Mouse (Mus musculus) neural tube, embryonic 15.5 days (tissue): Measurements from ENCODE around the gene Olfr279. TPM values are rescaled to one million over a fixed set of nuclear protein-coding genes. Genes with fewer than 3 reads are reported as not detected.

Source experiments
- ATAC-seq: fragments of 200-750 bp; cut with Nextera tagmentation; 2 replicates; pipeline ENCODE4 v1.8.0; 2017; ENCODE audit warnings: mild to moderate bottlenecking, moderate TSS enrichment, moderate library complexity; ENCODE audit not compliant: low FRiP score
- H3K27ac ChIP-seq: fragments of 300-500 bp; sonication (generic); replicated peaks from 2 replicates; pipeline ENCODE4 v1.5.1; 2015; ENCODE audit warnings: mild to moderate bottlenecking, inconsistent platforms
- H3K27me3 ChIP-seq: fragments of 300-500 bp; sonication (generic); replicated peaks from 2 replicates; pipeline ENCODE4 v1.6.1; 2015; ENCODE audit warnings: inconsistent platforms
- H3K36me3 ChIP-seq: fragments of 300-500 bp; sonication (generic); 2 replicates; pipeline ENCODE4 v1.6.1; 2015; ENCODE audit warnings: inconsistent platforms
- H3K4me1 ChIP-seq: fragments of 300-500 bp; sonication (generic); 2 replicates; pipeline ENCODE4 v1.6.1; 2015; ENCODE audit warnings: inconsistent platforms
- H3K4me2 ChIP-seq: fragments of 300-500 bp; sonication (generic); 2 replicates; pipeline ENCODE4 v1.6.1; 2015; ENCODE audit warnings: inconsistent platforms, mild to moderate bottlenecking, moderate library complexity
- H3K4me3 ChIP-seq: fragments of 300-500 bp; sonication (generic); replicated peaks from 2 replicates; pipeline ENCODE4 v1.5.1; 2015; ENCODE audit warnings: mild to moderate bottlenecking, inconsistent platforms
- H3K9ac ChIP-seq: fragments of 300-500 bp; sonication (generic); replicated peaks from 2 replicates; pipeline ENCODE4 v1.6.1; 2015; ENCODE audit warnings: mild to moderate bottlenecking, inconsistent platforms
- H3K9me3 ChIP-seq: fragments of 300-500 bp; sonication (generic); replicated peaks from 2 replicates; pipeline ENCODE4 v1.6.1; 2016; ENCODE audit warnings: inconsistent platforms
- WGBS: fragments of 180-500 bp; shearing (Covaris S2); methylation state at CpG from one replicate; pipeline ENCODE4 v1.1.7; 2015; ENCODE audit warnings: mixed read lengths; 5-methylcytosine and 5-hydroxymethylcytosine counted together
- polyA plus RNA-seq: library from polyadenylated mRNA; unstranded; fragments of >200 nt; fragmentation: Nextera tagmentation; extraction: Ambion mirVana; gene quantifications from 2 replicates; pipeline ENCODE4 v1.2.1, GENCODE M21; 2015

The Olfr279 gene
- polyA plus RNA-seq, 1 experiment from 2014 or later, result not detected

DNA sequence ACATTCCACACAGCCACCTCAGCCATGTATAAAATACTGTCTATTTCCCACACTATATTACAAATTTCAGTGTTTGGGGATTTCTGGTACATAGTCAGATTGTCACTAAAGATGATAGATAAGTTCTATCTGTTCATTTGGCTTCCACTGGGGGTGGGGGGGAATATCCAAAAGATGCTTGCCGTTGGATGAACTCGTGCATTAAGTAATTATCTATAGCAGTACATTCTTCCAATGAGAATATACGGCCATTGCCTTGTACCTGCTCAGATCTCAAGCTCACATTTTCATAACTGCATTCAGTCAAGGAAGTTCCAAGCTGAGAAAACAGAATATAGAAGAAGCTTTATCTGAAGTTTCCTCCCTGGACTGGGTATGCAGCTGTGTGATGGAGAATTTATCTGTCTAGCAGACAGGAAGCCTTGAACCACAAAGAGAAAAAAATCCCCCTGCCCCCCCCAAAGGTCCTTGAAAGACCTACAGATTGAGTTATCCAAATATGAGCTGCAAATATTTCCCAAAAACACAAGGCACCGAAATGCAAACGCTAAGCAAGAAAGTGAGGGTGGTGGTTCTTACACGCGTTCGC is 5.7 kb upstream of the Olfr279 start:
- Histone ChIP-seq H3K9ac (no peak overlapping the region), H3K4me3 (no peak overlapping the region), H3K27me3 (no peaks in the 10 kb centered on the region), H3K4me2 (no peak overlapping the region), H3K36me3 (no peaks in the 10 kb centered on the region), H3K27ac (no peak overlapping the region), H3K4me1 (no peaks in the 10 kb centered on the region), H3K9me3 (no peaks in the 10 kb centered on the region)
- no peak for ATAC-seq
- WGBS, result 94% methylated on average over 8 of the region's 8 CpGs

DNA sequence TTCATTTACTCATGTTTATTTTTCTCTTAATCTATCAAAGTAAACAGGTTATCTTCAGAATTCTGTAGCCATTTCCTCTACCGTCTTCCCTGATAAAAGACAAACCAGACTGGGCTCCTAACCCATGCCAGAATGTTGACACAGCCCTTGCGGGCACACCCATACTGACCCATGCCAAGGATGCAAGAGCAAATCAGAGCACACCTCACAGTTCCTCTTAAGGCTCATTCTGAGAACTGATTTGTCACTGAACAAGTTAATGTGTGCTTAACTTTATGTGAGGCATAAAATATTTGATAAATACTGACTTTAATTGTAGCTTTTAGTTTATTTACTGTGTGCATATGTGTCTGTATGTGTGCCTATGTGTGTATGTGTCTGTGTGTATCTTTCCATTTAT is 870 bp upstream of the Olfr279 start:
- no peak for ATAC-seq
- no peak overlapping the region for H3K4me3 ChIP-seq
- no peaks in the 10 kb centered on the region for H3K4me1 ChIP-seq
- H3K9ac ChIP-seq, result no peak overlapping the region
- no peaks in the 10 kb centered on the region for H3K36me3 ChIP-seq
- H3K27me3 ChIP-seq, result no peaks in the 10 kb centered on the region
- no peaks in the 10 kb centered on the region for H3K9me3 ChIP-seq
- no peak overlapping the region for H3K27ac ChIP-seq
- no peak overlapping the region for H3K4me2 ChIP-seq
- WGBS, result 87% methylated on average over 2 of the region's 2 CpGs

DNA sequence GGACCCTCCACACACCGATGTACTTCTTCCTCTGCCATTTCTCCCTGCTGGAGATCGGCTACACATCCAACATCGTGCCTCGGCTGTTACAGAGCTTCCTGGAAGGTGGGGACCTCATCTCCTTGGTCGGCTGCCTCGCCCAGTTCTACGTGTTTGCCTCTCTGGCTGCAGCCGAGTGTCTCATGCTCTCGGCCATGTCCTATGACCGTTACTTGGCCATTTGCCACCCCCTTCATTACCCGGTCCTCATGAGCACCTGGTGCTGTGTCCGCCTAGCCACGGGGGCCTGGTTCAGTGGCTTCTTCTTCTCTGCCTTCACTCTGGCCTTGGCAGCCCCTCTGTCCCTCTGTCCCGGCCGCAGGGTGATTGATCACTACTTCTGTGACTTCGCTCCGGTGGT is 5.4 kb downstream of the Olfr279 start:
- no peak overlapping the region for H3K4me3 ChIP-seq
- no peaks in the 10 kb centered on the region for H3K36me3 ChIP-seq
- H3K9ac ChIP-seq, result no peak overlapping the region
- no peak for ATAC-seq
- H3K27ac ChIP-seq, result no peak overlapping the region
- H3K27me3 ChIP-seq, result no peaks in the 10 kb centered on the region
- H3K9me3 ChIP-seq, result no peaks in the 10 kb centered on the region
- no peaks in the 10 kb centered on the region for H3K4me1 ChIP-seq
- 92% methylated on average over 17 of the region's 17 CpGs for WGBS
- no peak overlapping the region for H3K4me2 ChIP-seq

DNA sequence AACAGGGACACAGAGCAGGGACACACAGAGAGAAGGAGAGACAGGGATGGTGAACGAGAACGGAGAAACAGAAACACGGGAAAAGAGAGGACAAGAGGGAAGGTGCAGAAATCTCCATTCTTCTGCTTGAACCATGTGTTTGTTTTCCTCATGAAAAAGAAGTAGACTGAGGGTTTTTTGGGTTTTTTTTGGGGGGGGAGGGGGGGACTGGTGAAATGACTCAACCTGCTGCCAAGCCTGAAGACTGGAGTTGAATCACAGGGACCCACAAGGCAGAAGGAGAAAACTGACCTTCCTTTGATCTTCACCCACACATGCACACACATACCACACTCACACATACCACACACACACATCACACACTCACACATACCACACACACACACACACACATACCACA is 11.1 kb downstream of the Olfr279 start:
- Histone ChIP-seq H3K4me1 (peaks cover 2% of the 10 kb centered on the region), H3K4me2 (no peak overlapping the region), H3K9me3 (no peaks in the 10 kb centered on the region), H3K4me3 (no peak overlapping the region), H3K36me3 (no peaks in the 10 kb centered on the region), H3K27me3 (no peaks in the 10 kb centered on the region), H3K9ac (no peak overlapping the region), H3K27ac (no peak overlapping the region)
- ATAC-seq, result no peak
- 88% methylated on average over 3 of the region's 3 CpGs for WGBS

DNA sequence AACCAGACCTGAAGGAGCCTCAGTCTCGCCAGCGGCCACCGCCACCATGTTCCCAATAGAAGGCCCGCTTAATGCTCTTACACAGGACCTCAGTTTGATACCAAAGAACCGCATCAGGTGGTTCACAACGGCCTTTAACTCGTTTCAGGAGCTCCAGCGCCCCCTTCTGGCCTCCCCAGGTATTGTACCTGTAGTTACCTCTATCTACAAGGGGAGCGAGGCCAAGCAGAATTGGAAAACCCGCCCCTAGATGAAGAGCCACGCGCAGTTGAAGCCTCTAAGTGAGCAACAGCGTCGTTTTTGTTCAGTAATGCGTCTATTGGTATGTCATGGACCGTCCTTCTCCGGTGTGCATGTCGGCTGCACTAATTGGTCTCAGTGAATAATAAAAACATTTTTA is 12.3 kb downstream of the Olfr279 start:
- H3K27me3 ChIP-seq, result no peaks in the 10 kb centered on the region
- no peak overlapping the region for H3K27ac ChIP-seq
- H3K4me3 ChIP-seq, result no peak overlapping the region
- H3K4me1 ChIP-seq, result peaks cover 2% of the 10 kb centered on the region
- H3K9me3 ChIP-seq, result no peaks in the 10 kb centered on the region
- H3K36me3 ChIP-seq, result no peaks in the 10 kb centered on the region
- ATAC-seq, result no peak
- no peak overlapping the region for H3K9ac ChIP-seq
- no peak overlapping the region; the same call in 1 of the 2 replicates for H3K4me2 ChIP-seq
- WGBS, result 10% methylated on average over 18 of the region's 18 CpGs

DNA sequence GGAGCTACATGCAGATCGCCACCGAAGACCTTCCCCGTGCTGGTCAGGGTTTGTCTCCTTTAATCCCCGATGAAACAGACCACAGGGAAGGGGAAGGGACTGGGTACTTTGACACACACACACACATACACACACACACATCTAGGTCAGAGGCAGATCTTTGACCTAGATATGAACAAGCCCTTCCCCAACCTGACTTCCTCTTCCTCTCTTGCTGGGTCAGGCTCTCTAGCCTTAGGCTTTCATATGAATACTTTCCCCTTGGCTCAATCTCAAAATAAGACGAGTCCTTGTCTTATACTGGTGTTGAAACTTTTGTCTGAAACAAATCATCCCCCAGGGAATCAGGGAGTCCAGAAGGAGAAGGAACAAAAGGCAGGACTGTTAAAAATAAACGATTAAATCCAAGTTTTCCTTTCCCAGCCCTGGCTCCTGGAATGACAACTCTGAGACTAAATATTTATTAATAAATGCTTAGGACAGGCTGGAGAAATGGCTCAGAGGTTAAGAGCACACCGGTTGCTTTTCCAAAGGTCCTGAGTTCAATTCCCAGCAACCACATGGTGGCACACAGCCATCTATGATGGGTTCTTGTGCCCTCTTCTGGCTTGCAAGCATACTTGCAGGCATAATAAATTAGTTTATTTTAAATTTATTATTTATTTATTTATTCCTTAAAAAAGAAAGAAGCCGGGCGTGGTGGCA is 14.2 kb downstream of the Olfr279 start:
- no peak overlapping the region for H3K9ac ChIP-seq
- no peaks in the 10 kb centered on the region for H3K36me3 ChIP-seq
- no peak for ATAC-seq
- WGBS, result 88% methylated on average over 9 of the region's 9 CpGs
- peaks cover 9% of the 10 kb centered on the region for H3K4me1 ChIP-seq
- no peaks in the 10 kb centered on the region for H3K9me3 ChIP-seq
- no peak overlapping the region for H3K27ac ChIP-seq
- no peaks in the 10 kb centered on the region for H3K27me3 ChIP-seq
- no peak overlapping the region for H3K4me3 ChIP-seq
- H3K4me2 ChIP-seq, result no peak overlapping the region

DNA sequence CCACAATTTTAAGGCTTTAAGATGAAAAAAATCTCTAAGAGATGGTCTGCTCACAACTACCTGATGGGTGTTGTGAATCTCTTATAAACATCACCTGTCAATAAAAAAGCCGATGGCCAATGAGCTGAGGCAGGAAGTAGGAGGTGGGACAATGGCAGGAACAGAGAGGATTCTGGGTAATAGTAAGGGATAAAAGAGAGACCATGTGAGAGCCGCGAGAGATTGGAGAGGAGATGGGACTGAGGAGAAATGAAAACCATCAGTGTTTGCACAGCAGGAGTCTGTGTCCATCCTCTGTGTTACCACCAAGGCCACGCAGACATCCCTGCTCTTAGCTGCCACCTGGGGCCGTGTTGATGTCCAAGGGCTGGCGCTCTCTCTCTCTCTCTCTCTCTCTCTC is 15.1 kb downstream of the Olfr279 start:
- Histone ChIP-seq H3K9me3 (no peaks in the 10 kb centered on the region), H3K4me1 (peaks cover 9% of the 10 kb centered on the region), H3K27me3 (no peaks in the 10 kb centered on the region), H3K4me3 (no peak overlapping the region), H3K4me2 (no peak overlapping the region), H3K36me3 (no peaks in the 10 kb centered on the region), H3K9ac (no peak overlapping the region), H3K27ac (no peak overlapping the region)
- ATAC-seq, result no peak
- WGBS, result 90% methylated on average over 6 of the region's 6 CpGs

DNA sequence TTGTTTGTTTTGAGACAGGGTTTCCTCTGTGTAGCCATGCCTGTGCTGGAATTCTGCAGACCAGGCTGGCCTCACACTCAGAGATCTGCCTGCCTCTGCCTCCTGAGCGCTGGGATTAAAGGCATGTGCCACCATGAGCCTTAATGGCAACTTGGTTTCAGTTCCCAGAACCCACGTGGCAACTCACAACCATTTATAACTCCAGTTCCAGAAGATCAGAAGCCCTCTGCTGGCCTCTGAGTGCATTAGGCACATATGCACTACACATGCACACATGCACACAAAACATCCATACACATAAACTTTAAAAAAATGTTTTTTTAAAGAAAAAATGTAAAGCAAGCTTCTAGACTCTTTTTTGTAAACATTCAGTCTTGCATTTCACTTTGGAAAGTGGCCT is 17.2 kb downstream of the Olfr279 start:
- no peak overlapping the region for H3K27ac ChIP-seq
- 58% methylated on average over 2 of the region's 2 CpGs for WGBS

DNA sequence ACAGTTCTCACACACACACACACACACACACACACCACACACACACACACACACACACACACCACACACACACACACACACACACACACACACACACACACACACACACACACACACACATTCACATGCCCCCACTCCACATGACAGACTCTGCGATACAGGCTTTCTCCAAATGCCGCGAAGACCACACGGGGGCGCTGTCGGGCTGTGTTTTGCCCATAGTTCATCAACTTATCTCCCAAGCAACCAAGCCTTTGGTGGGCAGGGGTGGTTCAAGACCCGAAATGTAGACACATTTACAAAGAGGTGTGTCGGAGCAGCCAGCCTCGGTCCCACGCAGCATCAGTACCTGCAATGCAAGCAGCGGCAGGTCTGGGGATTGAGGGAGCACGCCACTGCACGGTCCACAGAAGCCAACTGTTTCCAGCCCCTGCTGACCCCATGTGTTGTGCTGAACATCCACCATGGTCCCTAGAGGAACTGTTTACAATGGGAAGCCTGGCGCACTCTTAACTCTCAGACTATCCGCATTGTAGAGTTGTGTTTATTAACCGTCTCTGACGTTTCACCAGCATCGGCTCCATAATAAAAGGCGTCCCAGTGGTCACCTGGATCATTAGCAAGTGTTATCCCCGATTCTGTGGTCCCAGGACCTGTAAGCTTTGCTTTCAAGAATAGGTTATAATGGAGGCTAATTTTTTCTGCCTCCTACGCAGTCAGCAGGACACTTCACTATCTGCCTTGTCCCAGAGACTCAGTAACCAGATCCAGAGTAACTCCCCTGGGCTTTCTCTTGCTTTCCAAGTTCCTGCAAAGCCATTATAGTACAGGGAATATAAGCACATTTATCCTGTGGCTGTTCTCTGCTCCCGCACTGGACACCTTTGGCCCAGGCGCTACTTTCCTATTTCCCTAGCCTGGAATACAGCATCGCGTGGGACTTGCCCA is 18.5 kb downstream of the Olfr279 start:
- no peak overlapping the region for H3K27ac ChIP-seq
- WGBS, result 29% methylated on average over 25 of the region's 25 CpGs
- no peaks in the 10 kb centered on the region for H3K36me3 ChIP-seq
- peak overlapping the region; percentile 55 for H3K4me2 ChIP-seq
- peak overlapping the region; percentile 21 for H3K4me3 ChIP-seq
- no peak overlapping the region for H3K9ac ChIP-seq
- no peaks in the 10 kb centered on the region for H3K9me3 ChIP-seq
- ATAC-seq, result no peak
- H3K4me1 ChIP-seq, result peaks cover 7% of the 10 kb centered on the region
- H3K27me3 ChIP-seq, result no peaks in the 10 kb centered on the region

More for the DNA sequence above, 17.2 kb downstream of the Olfr279 start:
- Histone ChIP-seq H3K9ac (no peak overlapping the region), H3K4me2 (no peak overlapping the region), H3K4me3 (no peak overlapping the region), H3K9me3 (no peaks in the 10 kb centered on the region), H3K4me1 (peaks cover 9% of the 10 kb centered on the region), H3K36me3 (no peaks in the 10 kb centered on the region), H3K27me3 (no peaks in the 10 kb centered on the region)
- ATAC-seq, result no peak

DNA sequence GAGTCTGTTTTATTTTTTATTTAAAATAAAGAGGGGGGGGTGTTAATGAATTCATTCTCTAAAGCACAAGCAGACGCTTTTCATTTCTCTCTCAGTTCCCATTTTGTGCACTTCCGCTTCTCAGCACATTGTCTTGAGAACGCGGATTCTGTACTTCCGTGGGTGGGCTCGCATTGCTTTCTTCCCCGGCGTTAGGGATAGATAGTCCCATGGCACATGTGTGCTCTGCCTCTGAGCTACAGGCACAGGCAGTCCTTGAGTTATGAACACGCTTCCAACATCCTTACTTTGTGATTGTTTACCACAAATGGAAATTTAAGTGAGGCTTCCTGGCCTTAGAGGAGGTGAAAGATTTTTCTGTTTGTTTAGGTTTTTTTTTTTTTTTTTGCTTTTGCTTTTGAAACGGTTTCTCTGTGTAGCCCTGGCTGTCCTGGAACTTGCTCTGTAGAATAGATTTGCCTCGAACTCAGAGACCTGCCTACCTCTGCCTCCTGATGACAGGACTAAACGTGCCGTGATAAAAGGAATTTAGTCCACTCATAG is 19.3 kb downstream of the Olfr279 start:
- no peaks in the 10 kb centered on the region for H3K36me3 ChIP-seq
- H3K27ac ChIP-seq, result no peak overlapping the region
- ATAC-seq, result no peak
- H3K4me2 ChIP-seq, result peak overlapping the region; percentile 55; the same call in 1 of the 2 replicates
- no peak overlapping the region for H3K9ac ChIP-seq
- peaks cover 7% of the 10 kb centered on the region for H3K4me1 ChIP-seq
- 50% methylated on average over 13 of the region's 13 CpGs for WGBS
- H3K9me3 ChIP-seq, result no peaks in the 10 kb centered on the region
- no peaks in the 10 kb centered on the region for H3K27me3 ChIP-seq
- H3K4me3 ChIP-seq, result no peak overlapping the region

DNA sequence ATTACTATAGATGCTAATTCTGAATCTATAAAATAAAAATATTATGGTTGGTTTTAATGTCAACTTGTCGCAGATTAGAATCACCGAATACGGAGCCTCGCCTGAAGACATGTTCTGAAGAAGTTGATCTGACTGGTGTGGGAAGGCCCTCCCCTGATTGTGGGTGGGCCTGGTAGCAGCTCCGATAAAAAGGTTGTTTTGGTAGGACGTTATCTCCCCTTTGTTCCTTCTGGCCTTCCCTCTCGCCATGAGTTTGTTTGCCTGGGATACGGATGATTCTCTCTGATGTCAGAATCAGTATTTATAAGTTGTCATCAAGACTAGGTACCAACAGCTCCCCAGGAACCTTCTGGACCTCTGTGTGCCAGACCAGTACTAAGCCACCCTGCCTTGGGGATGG is 20.0 kb downstream of the Olfr279 start:
- Histone ChIP-seq H3K27ac (no peak overlapping the region), H3K9ac (no peak overlapping the region), H3K4me3 (no peak overlapping the region), H3K4me1 (peaks cover 7% of the 10 kb centered on the region), H3K27me3 (no peaks in the 10 kb centered on the region), H3K4me2 (no peak overlapping the region), H3K9me3 (no peaks in the 10 kb centered on the region), H3K36me3 (no peaks in the 10 kb centered on the region)
- WGBS, result 73% methylated on average over 8 of the region's 8 CpGs
- ATAC-seq, result no peak
